Mouse (Mus musculus): ENCODE data around the gene Plcb3. TPM values are rescaled to one million over a fixed set of nuclear protein-coding genes. Genes with fewer than 3 reads are reported as not detected.

The Plcb3 gene
- polyA plus RNA-seq, 1 experiment = 49.3 TPM

DNA sequence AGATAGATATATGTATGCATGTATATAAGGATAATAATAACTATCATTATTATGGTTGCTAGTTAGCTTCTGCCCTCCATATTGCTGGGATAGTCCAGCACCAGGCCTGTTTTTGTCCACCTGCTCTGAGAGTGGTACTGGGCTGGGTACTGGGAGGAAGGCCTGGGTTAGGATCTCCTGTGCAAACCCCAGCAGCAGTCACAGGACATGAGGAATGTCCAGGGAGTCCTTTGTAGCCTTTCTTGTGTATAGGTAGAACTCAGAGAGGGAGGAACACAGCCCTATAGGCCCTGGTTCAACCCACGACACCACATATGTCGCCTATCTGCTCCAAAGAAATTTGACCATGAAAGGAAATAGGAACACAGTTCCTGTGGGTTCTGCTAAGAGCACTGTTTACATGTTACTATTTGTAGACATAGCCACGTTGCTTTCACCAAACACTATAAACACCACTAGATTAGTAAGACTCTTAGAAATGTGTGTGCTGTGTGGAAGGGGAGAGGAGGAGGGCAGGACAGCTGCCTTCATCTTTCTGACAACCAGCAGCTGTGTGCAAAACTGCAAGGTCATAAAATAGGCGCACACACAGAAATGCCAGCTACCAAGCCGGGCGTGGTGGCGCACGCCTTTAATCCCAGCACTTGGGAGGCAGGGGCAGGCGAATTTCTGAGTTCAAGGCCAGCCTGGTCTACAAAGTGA lies 30.8 kb upstream of the Plcb3 start:
- peaks cover 87% of the 10 kb centered on the region for H3K4me1 ChIP-seq
- no peak for TF ChIP-seq FLI1 (IDR thresholded peaks at IDR 0.05; ENCODE audit: low read length)
- no peak for TF ChIP-seq GATA1 (IDR thresholded peaks at IDR 0.05; ENCODE audit: borderline replicate concordance, low read length)
- peak overlapping the region; percentile 56 for H3K4me3 ChIP-seq (replicated peaks)
- no peaks in the 10 kb centered on the region for H3K27me3 ChIP-seq (replicated peaks)
- peaks cover 87% of the 10 kb centered on the region for H3K36me3 ChIP-seq (replicated peaks; ENCODE audit: low read length)
- H3K9me3 ChIP-seq = no peaks in the 10 kb centered on the region

GRCm38 (mm10) chr19:6999360-7000063 lies 23.2 kb upstream of the Plcb3 start:
- Histone ChIP-seq H3K9me3 (no peaks in the 10 kb centered on the region), H3K4me3 (replicated peaks) (no peak overlapping the region), H3K27me3 (replicated peaks) (no peaks in the 10 kb centered on the region), H3K36me3 (replicated peaks; ENCODE audit: low read length) (peaks cover 72% of the 10 kb centered on the region), H3K4me1 (peaks cover 98% of the 10 kb centered on the region)
- TF ChIP-seq FLI1 (IDR thresholded peaks at IDR 0.05; ENCODE audit: low read length) (no peak), GATA1 (IDR thresholded peaks at IDR 0.05; ENCODE audit: borderline replicate concordance, low read length) (no peak)

DNA sequence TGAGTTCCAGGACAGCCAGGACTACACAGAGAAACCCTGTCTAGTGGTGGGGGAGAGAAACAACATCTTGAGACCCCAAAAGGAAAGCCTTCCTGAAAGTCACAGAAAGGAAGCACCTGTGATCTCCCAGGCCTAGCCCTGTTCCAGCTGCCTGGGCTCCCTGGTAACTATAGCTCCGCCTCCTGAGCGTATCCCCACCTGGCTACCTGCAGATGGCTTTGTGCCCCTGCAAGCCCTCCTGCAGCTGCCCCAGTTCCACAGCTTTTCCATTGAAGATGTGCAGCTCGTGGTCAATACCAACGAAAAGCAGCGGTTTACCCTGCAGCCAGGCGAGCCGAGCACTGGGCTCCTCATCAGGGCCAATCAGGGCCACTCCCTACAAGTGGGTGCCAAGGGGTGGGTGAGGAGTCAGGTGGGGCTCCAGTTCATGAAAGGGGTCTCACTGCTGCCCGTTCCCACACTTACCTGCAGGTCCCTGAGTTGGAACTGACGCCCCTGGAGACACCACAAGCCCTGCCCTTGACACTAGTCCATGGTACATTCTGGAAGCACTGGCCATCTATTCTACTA lies 21.5 kb upstream of the Plcb3 start:
- TF ChIP-seq FLI1 (IDR thresholded peaks at IDR 0.05; ENCODE audit: low read length) (no peak), GATA1 (IDR thresholded peaks at IDR 0.05; ENCODE audit: borderline replicate concordance, low read length) (no peak)
- no peaks in the 10 kb centered on the region for H3K9me3 ChIP-seq
- peaks cover 97% of the 10 kb centered on the region for H3K4me1 ChIP-seq
- peaks cover 61% of the 10 kb centered on the region for H3K36me3 ChIP-seq (replicated peaks; ENCODE audit: low read length)
- peak overlapping the region; percentile 6 for H3K4me3 ChIP-seq (replicated peaks)
- no peaks in the 10 kb centered on the region for H3K27me3 ChIP-seq (replicated peaks)

DNA sequence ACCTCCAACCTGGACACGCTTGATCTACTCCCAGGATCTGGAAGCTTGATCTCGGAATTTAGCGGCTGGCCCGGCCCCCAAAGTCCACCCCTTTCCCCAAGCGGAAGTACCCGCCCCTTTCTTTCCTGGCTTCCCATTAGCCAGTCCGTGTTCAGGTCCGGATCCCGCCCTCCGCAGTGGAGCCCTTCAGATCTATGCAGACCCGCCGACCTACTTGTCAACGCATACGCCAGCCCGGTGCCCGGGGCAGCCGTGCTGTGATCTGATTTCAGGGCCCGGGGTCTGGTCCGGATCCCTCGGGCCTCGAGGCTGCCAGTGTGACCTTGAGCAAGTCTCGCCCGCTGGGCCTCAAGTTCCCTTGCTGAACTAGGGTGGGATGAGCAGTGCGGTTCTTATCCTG lies 19.7 kb upstream of the Plcb3 start, which contains the start of the genes Nudt22 and Trpt1:
Gene Nudt22 (minus strand): TSS at position 112 of the 400 bp plus-strand sequence.
Gene Trpt1 (plus strand): TSS at position 126 of the 400 bp plus-strand sequence.
- Histone ChIP-seq H3K9me3 (no peaks in the 10 kb centered on the region), H3K36me3 (replicated peaks; ENCODE audit: low read length) (peaks cover 43% of the 10 kb centered on the region), H3K27me3 (replicated peaks) (no peaks in the 10 kb centered on the region), H3K4me3 (replicated peaks) (peak within 1 kb of the TSS; percentile 91), H3K4me1 (peaks cover 89% of the 10 kb centered on the region)
- TF ChIP-seq FLI1 (IDR thresholded peaks at IDR 0.05; ENCODE audit: low read length) (no peak), GATA1 (IDR thresholded peaks at IDR 0.05; ENCODE audit: borderline replicate concordance, low read length) (no peak)

GRCm38 (mm10) chr19:6995255-6995991 lies 19.2 kb upstream of the Plcb3 start:
- Histone ChIP-seq H3K4me1 (peaks cover 89% of the 10 kb centered on the region), H3K27me3 (replicated peaks) (no peaks in the 10 kb centered on the region), H3K36me3 (replicated peaks; ENCODE audit: low read length) (peaks cover 38% of the 10 kb centered on the region), H3K4me3 (replicated peaks) (peak overlapping the region; percentile 91), H3K9me3 (no peaks in the 10 kb centered on the region)
- no peak for TF ChIP-seq FLI1 (IDR thresholded peaks at IDR 0.05; ENCODE audit: low read length)
- no peak for TF ChIP-seq GATA1 (IDR thresholded peaks at IDR 0.05; ENCODE audit: borderline replicate concordance, low read length)

DNA sequence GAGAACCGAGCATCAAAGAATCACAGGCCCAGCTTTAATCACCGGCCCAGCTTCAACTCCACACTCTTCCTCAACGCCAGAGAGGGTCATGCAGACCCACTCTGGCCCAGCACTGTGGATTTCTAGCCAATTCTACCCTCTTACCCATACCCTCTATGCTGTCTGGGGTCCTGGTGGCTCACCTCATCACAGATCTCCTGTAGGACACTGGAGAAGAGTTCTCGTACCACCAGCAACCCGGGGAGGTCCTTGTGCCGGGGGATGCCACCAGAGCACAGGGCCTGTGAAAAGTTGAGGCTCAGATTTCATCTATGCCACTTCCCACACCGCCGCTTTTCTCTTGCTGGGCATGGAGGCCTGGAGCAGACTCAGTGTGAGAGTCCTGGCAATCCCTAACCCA lies 18.2 kb upstream of the Plcb3 start:
- TF ChIP-seq GATA1 (IDR thresholded peaks at IDR 0.05; ENCODE audit: borderline replicate concordance, low read length) (no peak), FLI1 (IDR thresholded peaks at IDR 0.05; ENCODE audit: low read length) (no peak)
- peaks cover 33% of the 10 kb centered on the region for H3K36me3 ChIP-seq (replicated peaks; ENCODE audit: low read length)
- peaks cover 80% of the 10 kb centered on the region for H3K4me1 ChIP-seq
- H3K27me3 ChIP-seq (replicated peaks) = no peaks in the 10 kb centered on the region
- peak overlapping the region; percentile 29 for H3K4me3 ChIP-seq (replicated peaks)
- no peaks in the 10 kb centered on the region for H3K9me3 ChIP-seq

DNA sequence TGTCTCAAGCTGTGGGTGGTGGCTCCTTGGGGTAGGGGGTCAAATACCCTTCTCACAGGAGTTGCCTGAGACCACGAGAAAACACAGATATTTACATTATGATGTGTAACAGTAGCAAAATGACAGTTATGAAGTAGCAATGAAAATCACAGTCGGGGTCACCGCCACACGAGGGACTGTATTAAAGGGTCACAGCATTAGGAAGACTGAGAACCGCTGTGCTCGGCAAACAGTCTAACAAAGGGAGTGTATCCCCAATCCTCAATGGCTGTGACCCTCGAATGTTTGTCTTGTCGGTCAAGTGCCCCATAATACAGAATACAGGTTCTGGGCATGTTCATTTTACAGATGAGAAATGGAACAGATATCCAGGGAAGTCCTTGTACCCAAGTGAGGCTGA lies 17.7 kb upstream of the Plcb3 start:
- TF ChIP-seq FLI1 (IDR thresholded peaks at IDR 0.05; ENCODE audit: low read length) (no peak), GATA1 (IDR thresholded peaks at IDR 0.05; ENCODE audit: borderline replicate concordance, low read length) (no peak)
- peaks cover 32% of the 10 kb centered on the region for H3K36me3 ChIP-seq (replicated peaks; ENCODE audit: low read length)
- no peak overlapping the region for H3K4me3 ChIP-seq (replicated peaks)
- no peaks in the 10 kb centered on the region for H3K9me3 ChIP-seq
- H3K27me3 ChIP-seq (replicated peaks) = no peaks in the 10 kb centered on the region
- H3K4me1 ChIP-seq = peaks cover 79% of the 10 kb centered on the region

DNA sequence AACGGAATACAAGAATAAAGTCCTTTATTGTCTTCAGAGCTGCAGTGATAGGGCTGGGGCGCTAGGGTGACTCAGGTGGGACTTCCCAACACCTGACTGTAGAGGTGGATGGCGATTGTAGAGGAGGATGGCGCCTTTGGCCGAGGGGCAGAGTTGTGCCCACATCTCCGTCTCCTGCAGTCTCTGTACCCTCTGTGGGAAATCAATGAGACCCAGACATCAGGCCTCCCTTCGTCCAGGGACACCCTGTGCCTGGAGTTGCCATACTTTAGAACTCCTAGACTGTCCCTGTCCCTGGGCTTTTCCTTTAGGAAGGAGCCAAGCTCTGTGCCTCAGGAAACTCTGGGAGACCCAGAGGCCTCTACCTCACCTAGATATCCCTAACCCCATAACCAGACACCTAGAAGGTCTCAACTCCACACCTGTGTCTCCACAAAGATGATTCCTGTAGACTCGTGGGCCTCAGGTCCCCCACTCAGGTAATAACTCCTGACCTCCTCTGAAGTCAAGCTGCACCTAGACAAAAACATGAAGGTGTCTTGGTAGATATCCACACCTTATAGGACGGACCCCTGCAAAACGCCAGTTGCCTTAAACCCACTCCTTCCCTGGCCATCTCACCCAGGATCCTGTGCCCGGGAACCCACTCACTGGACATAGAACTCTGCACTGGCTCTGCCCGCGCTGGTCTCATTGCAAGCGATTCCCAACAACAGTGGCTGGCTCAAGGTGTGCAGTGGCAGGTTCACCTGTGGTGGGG lies 16.9 kb upstream of the Plcb3 start:
- Histone ChIP-seq H3K9me3 (no peaks in the 10 kb centered on the region), H3K4me3 (replicated peaks) (peak overlapping the region; percentile 96), H3K36me3 (replicated peaks; ENCODE audit: low read length) (peaks cover 24% of the 10 kb centered on the region), H3K27me3 (replicated peaks) (no peaks in the 10 kb centered on the region), H3K4me1 (peaks cover 74% of the 10 kb centered on the region)
- TF ChIP-seq GATA1 (IDR thresholded peaks at IDR 0.05; ENCODE audit: borderline replicate concordance, low read length) (no peak), FLI1 (IDR thresholded peaks at IDR 0.05; ENCODE audit: low read length) (no peak)

Measured in megakaryocyte, embryonic 14.5 days (primary cell).